ENCODE assay signal across 16 mouse cellular contexts in genomic region chr6:114644531-114644930, GRCm38 (mm10). TPM values are rescaled to one million over a fixed set of nuclear protein-coding genes. Genes with fewer than 3 reads are reported as not detected.
A peak's percentile ranks its signal among the peaks of the same experiment; 100 is the strongest.
DNase-seq lines count a peak whose midpoint lies in the region; ATAC-seq and TF ChIP-seq lines count a peak whose summit lies in the region.
"Had no signal": no experiment of that assay in that cellular context is flagged by ENCODE, and none has a peak within 500 bp of the region (broad histone marks: within the 10 kb centered on the region; RNA-seq: fewer than 3 reads in every experiment).

No protein-coding gene starts in this region.

- no peak for TF ChIP-seq CTCF in bone marrow macrophage, adult 2 months (IDR thresholded peaks at IDR 0.05; ENCODE audit: low read depth, low read length)

- H3K4me1 ChIP-seq in bone marrow macrophage, adult 2 months (ENCODE audit: control insufficient read depth, insufficient read depth, low read length) = peaks cover 43% of the 10 kb centered on the region
- peaks cover 31% of the 10 kb centered on the region for H3K4me1 ChIP-seq in megakaryocyte, embryonic 14.5 days
- H3K4me1 ChIP-seq in hindbrain, embryonic 11.5 days (replicated peaks; ENCODE audit: control insufficient read depth, insufficient read depth, low read length) = no peaks in the 10 kb centered on the region; the same call in 1 of the 2 replicates

- 86% methylated on average over 1 of the region's 1 CpGs for WGBS in hindbrain, embryonic 11.5 days

- no peak for TF ChIP-seq POLR2A in bone marrow macrophage, adult 2 months (IDR thresholded peaks at IDR 0.05; ENCODE audit: borderline replicate concordance, low read depth, low read length)

- DNase-seq in adrenal gland, adult 2 months = peak; percentile 12
- no peak for DNase-seq in adrenal gland, postnatal 36 days
- peak; percentile 43 for DNase-seq in A20 (ENCODE audit: low read depth, low spot score)
- DNase-seq in hindbrain, embryonic 11.5 days (ENCODE audit: low spot score) = no peak
- no peak for DNase-seq in cerebellum, adult 11 months
- no peak for DNase-seq in layer of hippocampus, adult 9-10 months (ENCODE audit: low spot score)
- DNase-seq: adrenal gland, postnatal 10 days; heart, adult 18-20 months; heart, postnatal 14 days; retina, postnatal 1 day; spleen, adult 18-20 months; thymus, postnatal 4 days had no signal

- peaks cover 20% of the 10 kb centered on the region for H3K36me3 ChIP-seq in megakaryocyte, embryonic 14.5 days (replicated peaks; ENCODE audit: low read length)
- no peaks in the 10 kb centered on the region for H3K36me3 ChIP-seq in hindbrain, embryonic 11.5 days (ENCODE audit: control insufficient read depth, insufficient read depth, low read length)

- H3K9ac ChIP-seq in hindbrain, embryonic 11.5 days (ENCODE audit: low read depth, low read length) = no peak overlapping the region

- no peaks in the 10 kb centered on the region for H3K27me3 ChIP-seq in megakaryocyte, embryonic 14.5 days (replicated peaks)
- H3K27me3 ChIP-seq in hindbrain, embryonic 11.5 days (ENCODE audit: control insufficient read depth, insufficient read depth, low read length) = no peaks in the 10 kb centered on the region

- H3K27ac ChIP-seq in bone marrow macrophage, adult 2 months (ENCODE audit: insufficient read depth, low read depth, low read length) = peak overlapping the region; percentile 96
- no peak overlapping the region for H3K27ac ChIP-seq in hindbrain, embryonic 11.5 days (ENCODE audit: low read depth, low read length)

- ATAC-seq in hindbrain, embryonic 11.5 days (ENCODE audit: low FRiP score) = no peak
- ATAC-seq: forebrain, embryonic 16.5 days; Patski had no signal

- H3K4me3 ChIP-seq in bone marrow macrophage, adult 2 months (ENCODE audit: insufficient read depth, low read length) = peak overlapping the region; percentile 96
- peak overlapping the region; percentile 93 for H3K4me3 ChIP-seq in megakaryocyte, embryonic 14.5 days (replicated peaks)
- H3K4me3 ChIP-seq in hindbrain, embryonic 11.5 days (ENCODE audit: low read depth, low read length) = no peak overlapping the region

- no peak overlapping the region for H3K4me2 ChIP-seq in hindbrain, embryonic 11.5 days (replicated peaks; ENCODE audit: low read depth, low read length)

- no peaks in the 10 kb centered on the region for H3K9me3 ChIP-seq in megakaryocyte, embryonic 14.5 days
- H3K9me3 ChIP-seq in hindbrain, embryonic 11.5 days (ENCODE audit: control insufficient read depth, low read length) = no peaks in the 10 kb centered on the region

RNA-seq across cellular contexts. Expression of gene Atg7, which starts 1.6 kb away (rescaled TPM):
- total RNA-seq in adrenal gland, adult 2 months (2021) = 10 to 100 TPM; 38.8 to 39.8 TPM
- polyA plus RNA-seq in adrenal gland, adult 2 months (2012; rRNA removed) = 20.1 and 23.2 TPM in 2 replicates
- 10 to 100 TPM; 28.4 to 31.7 TPM for total RNA-seq in adrenal gland, postnatal 36 days (2021)
- polyA plus RNA-seq in bone marrow macrophage, adult 2 months (2012; ENCODE audit: insufficient read depth, insufficient read length, missing spikeins) = 51.2 and 53.2 TPM in 2 replicates
- 92.9 and 225 TPM in 2 replicates for polyA plus RNA-seq in megakaryocyte, embryonic 14.5 days (2012; ENCODE audit: insufficient read depth, low replicate concordance)
- polyA plus RNA-seq in hindbrain, embryonic 11.5 days (2014; fragmentation: Nextera tagmentation; extraction: Ambion mirVana) = 13.5 and 15.3 TPM in 2 replicates

Comparison
In these comparisons a context has a peak if more than half of its experiments do, and no peak if none do; other contexts are left out.
1. DNase-seq: peak in adrenal gland, adult 2 months (single experiment) and A20 (single experiment); none in adrenal gland, postnatal 36 days (0 of 2), hindbrain, embryonic 11.5 days (single experiment), cerebellum, adult 11 months (single experiment) and layer of hippocampus, adult 9-10 months (single experiment).